Mouse (Mus musculus) limb, embryonic 14.5 days (tissue): ENCODE results near the gene Slc45a2. TPM values are rescaled to one million over a fixed set of nuclear protein-coding genes. Genes with fewer than 3 reads are reported as not detected.

Source experiments
- ATAC-seq: fragments of 200-750 bp; cut with Nextera tagmentation; 2 replicates; pipeline ENCODE4 v1.8.0; 2017; ENCODE audit warnings: low read depth, moderate number of reproducible peaks, moderate TSS enrichment; ENCODE audit not compliant: low FRiP score
- DNase-seq: peaks from one replicate; pipeline ENCODE4 v3.0.0-alpha.2; 2015; ENCODE audit warnings: low spot score
- H3K27ac ChIP-seq: fragments of 300-500 bp; sonication (generic); replicated peaks from 2 replicates; pipeline ENCODE4 v1.5.1; 2014; ENCODE audit warnings: low read depth, mild to moderate bottlenecking, low read length, moderate library complexity, mixed read lengths
- H3K27me3 ChIP-seq: fragments of 300-500 bp; sonication (generic); 2 replicates; pipeline ENCODE4 v1.6.1; 2014; ENCODE audit warnings: low read length, mixed read lengths; ENCODE audit not compliant: control insufficient read depth, insufficient read depth
- H3K36me3 ChIP-seq: fragments of 300-500 bp; sonication (generic); 2 replicates; pipeline ENCODE4 v1.6.1; 2014; ENCODE audit warnings: mild to moderate bottlenecking, low read length, moderate library complexity, mixed read lengths; ENCODE audit not compliant: control insufficient read depth, insufficient read depth
- H3K4me1 ChIP-seq: fragments of 300-500 bp; sonication (generic); 2 replicates; pipeline ENCODE4 v1.6.1; 2014; ENCODE audit warnings: antibody characterized with exemption, low read length, mixed read lengths; ENCODE audit not compliant: control insufficient read depth, insufficient read depth
- H3K4me2 ChIP-seq: fragments of 300-500 bp; sonication (generic); replicated peaks from 2 replicates; pipeline ENCODE4 v1.6.1; 2014; ENCODE audit warnings: low read depth, mild to moderate bottlenecking, low read length, moderate library complexity; ENCODE audit not compliant: severe bottlenecking
- H3K4me3 ChIP-seq: fragments of 300-500 bp; sonication (generic); replicated peaks from 2 replicates; pipeline ENCODE4 v1.5.1; 2014; ENCODE audit warnings: low read length
- H3K9ac ChIP-seq: fragments of 300-500 bp; sonication (generic); 2 replicates; pipeline ENCODE4 v1.6.1; 2014; ENCODE audit warnings: mild to moderate bottlenecking, low read depth, low read length, moderate library complexity; ENCODE audit not compliant: severe bottlenecking
- H3K9me3 ChIP-seq: fragments of 300-500 bp; sonication (generic); 2 replicates; pipeline ENCODE4 v1.6.1; 2016; ENCODE audit warnings: low read length; ENCODE audit not compliant: control insufficient read depth
- POLR2A ChIP-seq: fragments of 200-500 bp; IDR thresholded peaks from 2 replicates; pipeline ENCODE4 v1.8.0; 2012; ENCODE audit warnings: inconsistent platforms, mild to moderate bottlenecking, moderate library complexity, borderline replicate concordance; ENCODE audit not compliant: insufficient read depth, insufficient read length; ENCODE audit errors: extremely low read depth
- whole genome bisulfite sequencing: fragments of 180-500 bp; shearing (Covaris S2); extraction: QIAGEN DNeasy Blood & Tissue Kit; methylation state at CpG from one replicate; pipeline ENCODE4 v1.1.7; 2014; 5-methylcytosine and 5-hydroxymethylcytosine counted together
- polyA plus RNA-seq, 2 experiments: library from polyadenylated mRNA; depleted of rRNA in 1 of 2; stranded (reverse) in 1 of 2; unstranded in 1 of 2; fragments of >200 nt; fragmentation: Nextera tagmentation in 1 of 2; extraction: Ambion mirVana in 1 of 2; gene quantifications; 2 replicates each; pipeline versions ENCODE4 v1.2.1 to v1.2.3; 2012 to 2014

Gene Slc45a2
- polyA plus RNA-seq, 2 experiments = 0.19 to 0.65 TPM

- DNase-seq (no peak), ATAC-seq (no peak)
- no peak overlapping the region for H3K4me2 ChIP-seq
- 46% methylated on average over 5 of the region's 5 CpGs for WGBS
- no peak overlapping the region for H3K9ac ChIP-seq
- no peaks in the 10 kb centered on the region for H3K36me3 ChIP-seq
- H3K27ac ChIP-seq = no peak overlapping the region
- no peaks in the 10 kb centered on the region for H3K9me3 ChIP-seq
- peaks cover 13% of the 10 kb centered on the region; the same call in 1 of the 2 replicates for H3K4me1 ChIP-seq
- H3K27me3 ChIP-seq = no peaks in the 10 kb centered on the region
- no peak for TF ChIP-seq POLR2A
- no peak overlapping the region for H3K4me3 ChIP-seq
These were observed 45.4 kb upstream of the Slc45a2 start for GRCm38 (mm10) chr15:10955156-10955555.

GRCm38 (mm10) chr15:10956706-10957105, 43.8 kb upstream of the Slc45a2 start:
- no peak overlapping the region for H3K4me3 ChIP-seq
- DNase-seq (peak; percentile 67), ATAC-seq (no peak)
- TF ChIP-seq POLR2A = no peak
- H3K4me2 ChIP-seq = no peak overlapping the region
- WGBS = 50% methylated on average over 3 of the region's 3 CpGs
- H3K4me1 ChIP-seq = peaks cover 12% of the 10 kb centered on the region; the same call in 1 of the 2 replicates
- no peaks in the 10 kb centered on the region for H3K36me3 ChIP-seq
- no peak overlapping the region for H3K9ac ChIP-seq
- no peaks in the 10 kb centered on the region for H3K27me3 ChIP-seq
- no peak overlapping the region for H3K27ac ChIP-seq
- no peaks in the 10 kb centered on the region for H3K9me3 ChIP-seq

- no peak for ATAC-seq
- Histone ChIP-seq H3K9ac (no peak overlapping the region), H3K4me1 (no peaks in the 10 kb centered on the region), H3K4me2 (no peak overlapping the region), H3K27me3 (no peaks in the 10 kb centered on the region), H3K9me3 (no peaks in the 10 kb centered on the region), H3K27ac (no peak overlapping the region), H3K36me3 (no peaks in the 10 kb centered on the region), H3K4me3 (no peak overlapping the region)
- DNase-seq = no peak
- 86% methylated on average over 15 of the region's 15 CpGs for WGBS
- no peak for TF ChIP-seq POLR2A
These were observed 41.1 kb upstream of the Slc45a2 start for GRCm38 (mm10) chr15:10959277-10960026.

GRCm38 (mm10) chr15:10960267-10960666, 40.3 kb upstream of the Slc45a2 start:
- DNase-seq = no peak
- Histone ChIP-seq H3K27me3 (no peaks in the 10 kb centered on the region), H3K4me3 (no peak overlapping the region), H3K4me2 (no peak overlapping the region), H3K9ac (no peak overlapping the region), H3K36me3 (no peaks in the 10 kb centered on the region), H3K9me3 (no peaks in the 10 kb centered on the region), H3K27ac (no peak overlapping the region), H3K4me1 (no peaks in the 10 kb centered on the region)
- ATAC-seq = no peak
- WGBS = 87% methylated on average over 5 of the region's 5 CpGs
- no peak for TF ChIP-seq POLR2A

- no peaks in the 10 kb centered on the region for H3K36me3 ChIP-seq
- no peak overlapping the region for H3K4me2 ChIP-seq
- no peaks in the 10 kb centered on the region for H3K9me3 ChIP-seq
- WGBS = 88% methylated on average over 2 of the region's 2 CpGs
- H3K27me3 ChIP-seq = no peaks in the 10 kb centered on the region
- ATAC-seq (no peak), DNase-seq (no peak)
- H3K27ac ChIP-seq = no peak overlapping the region
- no peak overlapping the region for H3K4me3 ChIP-seq
- no peak for TF ChIP-seq POLR2A
- no peaks in the 10 kb centered on the region for H3K4me1 ChIP-seq
- H3K9ac ChIP-seq = no peak overlapping the region
These were observed 37.9 kb upstream of the Slc45a2 start for GRCm38 (mm10) chr15:10962601-10963000.
